Mouse (Mus musculus) spleen, embryonic (tissue): ENCODE results near the gene 1190002N15Rik.

Experiments used
- CTCF ChIA-PET: fragments of 350-600 bp; sonication (Branson Sonifier 250); formaldehyde crosslinking; loops from one replicate; lab custom pipeline; 2022; lab: Charles Lee

The 1190002N15Rik gene

DNA sequence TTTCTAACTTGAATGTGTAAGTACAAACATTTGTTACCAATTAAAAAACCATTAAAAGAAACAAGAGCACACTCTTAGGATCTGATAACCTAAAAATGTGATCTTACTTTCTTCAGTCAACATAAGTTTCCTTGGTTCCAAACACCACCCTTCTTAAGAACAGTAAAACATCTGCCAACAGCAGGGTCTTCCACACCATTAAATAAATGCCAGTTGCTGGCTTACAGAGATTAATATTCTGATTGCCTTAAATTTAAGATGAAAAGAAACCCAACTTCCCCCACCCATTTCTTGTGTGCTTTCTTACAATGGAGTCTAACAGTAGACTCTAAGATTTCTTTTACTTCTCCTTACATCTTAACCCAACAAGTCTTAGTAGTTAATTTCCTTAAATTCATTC lies 7.9 kb downstream of the 1190002N15Rik start:
- CTCF ChIA-PET, result no interaction called here

DNA sequence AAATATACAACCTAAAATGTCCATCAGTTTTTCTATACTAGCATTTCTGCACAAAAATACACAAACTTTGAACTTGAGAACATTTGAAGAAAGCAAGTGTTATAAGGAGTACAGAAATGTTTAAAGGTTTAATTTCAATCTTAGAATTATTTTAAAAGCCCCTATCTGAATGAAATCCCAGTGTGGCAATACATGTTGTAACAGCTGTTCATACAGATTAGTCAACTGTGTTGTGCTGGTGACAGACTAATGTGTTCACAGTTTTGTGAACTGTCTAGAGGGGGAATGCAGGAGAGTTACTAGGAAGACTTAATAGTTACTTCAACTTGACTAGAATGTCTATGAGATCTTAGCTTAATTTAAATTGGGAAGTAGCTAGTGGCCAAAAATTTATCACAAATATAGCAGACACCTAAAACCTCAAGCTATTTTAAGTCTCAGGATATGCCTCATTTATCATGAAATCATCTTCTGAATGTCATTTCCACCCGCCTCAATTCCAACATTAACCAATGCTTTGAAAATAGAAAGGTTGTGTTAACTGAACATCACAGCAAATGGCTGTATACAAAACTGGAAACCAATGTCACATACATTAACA lies 8.6 kb downstream of the 1190002N15Rik start:
- CTCF ChIA-PET, result no interaction called here

DNA sequence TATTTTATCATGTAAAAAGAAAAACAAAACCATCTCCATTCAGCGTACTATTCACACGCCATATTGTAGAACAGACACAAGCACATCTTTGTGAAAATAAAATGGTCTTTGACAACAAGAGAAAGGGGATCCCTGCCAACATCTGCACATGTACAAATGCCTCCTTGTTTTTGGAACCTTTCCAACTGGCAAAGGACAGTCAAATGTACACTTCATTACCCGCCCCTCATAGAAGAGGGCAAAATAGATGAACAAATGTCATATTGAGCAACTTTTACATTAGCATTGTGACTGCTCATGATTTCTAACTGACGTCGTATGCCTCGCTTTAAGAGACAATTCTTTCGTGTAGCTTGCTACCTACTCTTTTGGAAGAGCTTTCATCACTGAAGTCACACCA lies 11.4 kb downstream of the 1190002N15Rik start:
- CTCF ChIA-PET, result no interaction called here

DNA sequence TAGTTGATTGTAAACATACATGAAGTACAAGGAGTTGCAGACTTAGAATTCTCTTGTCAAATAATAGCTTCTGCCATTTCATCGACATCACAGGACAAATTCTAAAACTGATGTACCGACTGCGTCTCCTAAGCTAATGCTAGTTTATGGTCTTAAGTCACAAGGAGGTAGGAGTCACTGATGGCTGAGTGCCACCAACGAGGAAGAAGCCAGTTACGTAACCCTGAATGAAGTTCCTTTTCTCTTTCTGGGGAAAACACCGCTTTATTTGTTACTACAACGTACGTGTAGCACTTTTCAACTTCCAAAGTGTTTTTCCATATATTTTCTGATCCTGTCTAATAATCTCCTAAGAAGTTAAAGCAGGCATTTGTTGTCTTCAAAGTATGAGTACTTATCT lies 25.6 kb downstream of the 1190002N15Rik start:
- CTCF ChIA-PET, result no interaction called here

DNA sequence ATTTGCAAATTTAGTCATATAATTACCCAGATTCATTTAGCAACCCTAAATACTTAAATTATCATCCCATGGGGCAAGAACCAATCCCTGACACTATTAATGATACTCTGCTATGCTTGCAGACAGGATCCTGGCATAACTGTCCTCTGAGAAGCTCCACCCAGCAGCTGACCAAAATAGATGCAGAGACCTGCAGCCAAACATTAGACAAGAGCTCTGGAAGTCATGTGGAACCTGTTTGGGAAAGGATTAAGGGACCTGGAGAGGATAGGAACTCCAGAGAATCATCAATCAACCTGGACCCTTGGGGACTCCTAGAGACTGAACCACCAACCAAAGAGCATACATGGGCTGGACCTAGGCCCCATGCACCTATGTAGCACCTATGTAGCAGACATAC lies 26.7 kb downstream of the 1190002N15Rik start:
- CTCF ChIA-PET, result no interaction called here

DNA sequence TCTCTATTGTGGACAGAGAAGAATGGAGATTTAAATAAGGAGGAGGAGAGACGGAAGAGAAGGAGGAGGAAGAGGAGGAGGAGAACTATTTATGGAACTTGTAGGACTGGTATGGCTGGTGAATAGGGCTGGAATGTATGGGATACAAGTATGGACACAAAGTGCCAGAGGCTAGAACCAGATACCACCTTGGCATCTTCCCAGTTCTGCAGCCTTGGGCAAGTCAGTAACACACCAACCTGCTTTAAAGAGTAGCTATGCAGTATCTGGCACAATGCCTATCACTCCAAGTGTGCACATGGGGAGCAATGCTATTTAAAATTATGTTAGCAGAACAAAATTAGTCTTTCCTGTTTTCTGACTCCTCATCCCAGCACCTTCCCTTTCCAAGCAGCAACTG lies 30.9 kb downstream of the 1190002N15Rik start:
- CTCF ChIA-PET, result no interaction called here

DNA sequence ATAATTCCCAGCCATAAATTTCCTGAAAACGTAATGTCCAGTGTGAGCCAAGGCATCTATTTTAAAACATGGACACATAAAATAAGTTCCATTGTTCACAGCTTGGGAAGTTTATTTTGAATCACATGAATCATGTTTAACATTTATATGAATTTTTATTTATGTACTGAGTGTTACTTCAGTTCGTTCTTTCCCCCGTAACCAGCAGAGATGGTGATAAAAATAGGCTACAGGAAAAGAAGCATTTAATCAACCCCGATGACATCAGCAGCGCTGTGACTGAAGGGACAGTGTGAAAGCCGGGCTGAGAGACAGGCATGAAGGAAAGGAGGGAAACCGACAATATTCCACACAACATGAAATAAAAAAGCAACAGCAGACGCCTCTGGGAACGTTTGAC lies 46.4 kb downstream of the 1190002N15Rik start:
- CTCF ChIA-PET, result no interaction called here

DNA sequence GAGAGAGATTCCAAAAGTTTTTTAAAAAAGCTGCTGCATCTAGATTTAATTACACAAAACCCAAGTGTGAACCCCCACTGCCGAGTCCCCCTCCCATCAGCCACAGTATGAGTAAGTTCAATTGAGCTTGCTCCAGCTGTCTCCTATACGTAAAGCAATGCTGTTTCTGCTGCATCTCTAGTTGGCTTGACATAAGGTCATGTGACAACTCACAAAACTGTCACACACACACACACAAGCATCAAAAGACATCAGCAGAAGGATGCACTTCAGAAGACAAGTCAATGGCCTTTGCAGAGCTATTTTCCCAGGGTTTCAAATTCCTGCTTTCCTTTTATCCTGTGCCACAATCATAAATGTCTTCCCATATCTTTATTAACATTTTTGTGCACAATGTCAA lies 49.9 kb downstream of the 1190002N15Rik start:
- CTCF ChIA-PET, result no interaction called here

DNA sequence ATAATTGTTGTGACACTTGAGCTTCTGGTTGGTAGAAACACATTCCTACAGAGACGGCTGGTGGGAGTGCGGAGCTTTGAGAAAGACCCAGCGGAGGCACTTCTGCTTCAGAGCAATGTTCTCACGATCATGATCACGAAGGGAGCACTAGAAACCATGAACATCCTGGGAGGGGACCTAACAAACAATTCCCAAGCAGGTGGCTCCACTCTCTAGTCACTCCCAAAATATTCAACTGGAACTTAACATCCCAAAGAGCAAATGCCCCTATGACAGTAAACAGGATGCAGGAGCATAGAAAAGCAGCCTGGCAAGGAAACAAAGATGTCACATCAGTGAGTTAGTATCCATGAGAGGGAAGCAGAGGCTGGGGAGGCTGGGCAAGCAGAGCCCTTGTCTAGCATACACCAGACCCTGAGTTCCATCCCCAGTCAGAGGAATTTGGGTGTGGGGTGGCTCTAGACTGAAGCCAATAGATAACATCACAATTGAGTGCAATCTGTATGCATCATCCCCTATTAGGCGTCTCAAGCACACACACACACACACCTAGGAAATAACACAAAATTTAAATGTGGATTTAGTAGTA lies 54.5 kb downstream of the 1190002N15Rik start:
- CTCF ChIA-PET, result no interaction called here

DNA sequence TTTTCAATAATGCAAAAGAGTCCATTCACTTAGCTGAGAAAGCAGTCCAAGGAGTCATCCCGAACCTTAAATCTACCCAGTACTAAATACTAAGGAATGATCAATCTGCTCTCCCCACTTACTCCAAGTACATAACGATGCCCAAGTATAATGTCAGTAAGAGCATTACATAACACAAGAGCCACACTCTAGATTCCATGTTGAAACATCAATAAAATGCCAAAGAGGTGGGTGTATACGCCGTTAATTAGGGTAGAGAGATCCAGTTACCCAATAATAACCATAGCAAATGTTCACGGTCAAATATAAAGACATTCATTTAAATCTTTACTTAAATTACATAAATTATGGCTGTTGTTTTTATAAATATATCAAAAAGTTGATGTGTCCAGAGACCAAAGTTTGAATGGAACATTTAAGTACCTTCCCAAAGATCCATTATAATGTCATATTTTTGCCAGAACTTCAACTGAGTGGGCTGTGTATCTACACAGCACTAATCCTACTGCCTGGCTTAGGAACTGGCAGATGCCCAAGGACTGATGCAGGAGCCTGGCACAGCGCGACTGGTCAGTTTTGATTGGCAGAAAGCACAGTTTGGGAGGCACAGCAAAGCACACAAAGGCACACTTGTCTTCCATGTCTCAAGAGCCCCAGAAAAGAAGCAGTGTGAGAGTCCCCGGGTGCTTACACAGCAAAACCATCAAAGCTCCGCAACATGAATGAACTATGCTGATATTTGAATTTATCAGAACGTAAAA lies 55.5 kb downstream of the 1190002N15Rik start:
- CTCF ChIA-PET, result interaction anchor here (0.7 kb wide), 1 partner anchor 370 kb away, joined by 4 read pairs; no protein-coding TSS in a partner anchor

DNA sequence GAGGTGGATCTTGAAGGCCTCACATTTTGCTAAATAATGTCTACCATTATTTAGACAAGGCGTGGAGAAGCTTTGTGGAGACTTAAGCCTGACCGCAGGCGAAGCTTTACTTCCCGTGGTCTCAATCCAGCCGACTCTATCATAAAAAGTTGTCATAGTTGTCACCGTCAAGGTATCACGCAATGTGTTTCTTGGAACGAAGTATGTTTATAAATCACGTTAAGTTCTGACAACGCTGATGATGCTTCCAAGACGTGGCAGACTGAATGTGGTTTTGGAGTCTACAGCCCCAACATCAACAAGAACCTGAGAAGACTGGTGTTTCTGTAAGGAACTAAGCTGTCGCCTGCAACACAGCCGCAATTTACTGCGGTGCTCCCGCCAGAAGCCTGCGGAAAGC lies 56.8 kb downstream of the 1190002N15Rik start:
- CTCF ChIA-PET, result no interaction called here

DNA sequence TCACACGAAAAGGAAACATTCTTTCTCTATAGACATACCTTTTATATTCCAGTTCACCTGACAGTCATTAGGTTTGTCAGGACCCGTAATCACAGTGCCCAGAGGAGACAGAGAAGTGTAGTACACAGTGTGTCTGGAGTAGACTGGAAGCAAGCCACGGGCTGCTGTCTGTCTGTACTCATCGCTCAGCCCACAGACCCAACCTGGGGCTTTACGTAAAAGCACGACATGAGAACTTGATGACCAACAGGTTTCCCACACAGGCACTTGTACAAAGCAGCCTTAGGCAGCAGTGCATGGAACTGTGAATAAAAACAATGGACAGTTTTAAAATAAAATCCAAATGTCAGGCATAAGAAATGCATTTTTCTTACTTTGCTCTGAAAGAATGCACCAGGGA lies 58.5 kb downstream of the 1190002N15Rik start:
- CTCF ChIA-PET, result no interaction called here

DNA sequence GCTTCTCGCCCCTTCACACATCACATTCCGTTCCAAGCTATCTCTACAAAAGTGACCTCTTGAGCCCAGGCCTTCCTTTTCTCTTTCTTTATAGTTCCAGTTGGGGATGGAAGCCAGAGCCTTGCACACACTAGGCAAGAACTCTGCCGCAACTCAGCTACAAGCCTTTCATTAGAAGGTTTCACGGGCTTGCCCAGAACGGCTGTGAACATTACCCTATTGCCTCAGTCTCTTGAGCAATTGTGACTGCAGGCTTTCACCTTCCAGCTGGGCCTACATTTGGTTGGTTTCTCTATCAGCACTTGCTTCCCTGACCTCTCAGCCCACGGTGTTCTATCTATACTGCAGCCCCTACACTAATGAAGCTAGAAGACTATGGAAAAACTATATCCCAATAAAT lies 58.9 kb downstream of the 1190002N15Rik start:
- CTCF ChIA-PET, result no interaction called here

DNA sequence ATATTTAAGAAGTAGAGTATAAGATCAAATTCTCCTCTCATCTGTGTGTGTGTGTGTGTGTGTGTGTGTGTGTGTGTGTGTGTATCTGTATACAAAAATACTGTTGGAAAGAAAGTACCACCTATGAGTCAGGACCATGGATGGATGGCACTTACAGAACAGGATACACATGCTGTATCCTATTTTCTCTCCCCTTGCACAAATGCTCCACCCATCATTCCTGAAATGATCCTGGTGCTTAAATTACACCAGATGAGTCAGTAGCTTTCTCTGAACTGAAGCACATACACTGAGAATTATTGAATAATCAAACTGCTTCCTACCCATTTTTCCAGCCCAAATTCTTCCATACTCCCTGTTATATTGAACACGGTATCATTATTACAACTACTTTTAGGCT lies 61.9 kb downstream of the 1190002N15Rik start:
- CTCF ChIA-PET, result no interaction called here

DNA sequence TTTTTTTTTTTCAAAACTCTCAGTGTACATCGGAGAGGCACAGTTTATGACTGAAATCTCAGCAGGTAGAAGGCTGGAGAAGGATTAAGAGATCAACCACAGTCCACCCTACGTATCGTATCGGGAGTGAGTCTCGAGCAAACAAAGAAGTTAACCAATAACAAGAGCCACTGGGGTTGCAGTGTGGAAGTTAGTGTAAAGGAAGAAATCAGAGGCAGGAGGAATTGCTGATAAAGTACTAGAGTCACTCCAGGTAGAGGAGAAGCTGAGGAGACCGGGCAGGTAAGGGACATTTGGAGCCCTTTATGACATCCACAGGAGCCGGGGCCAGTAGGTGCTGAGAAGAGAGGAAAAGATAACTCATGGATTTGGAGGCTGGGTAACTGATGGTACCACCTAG lies 64.0 kb downstream of the 1190002N15Rik start:
- CTCF ChIA-PET, result no interaction called here

DNA sequence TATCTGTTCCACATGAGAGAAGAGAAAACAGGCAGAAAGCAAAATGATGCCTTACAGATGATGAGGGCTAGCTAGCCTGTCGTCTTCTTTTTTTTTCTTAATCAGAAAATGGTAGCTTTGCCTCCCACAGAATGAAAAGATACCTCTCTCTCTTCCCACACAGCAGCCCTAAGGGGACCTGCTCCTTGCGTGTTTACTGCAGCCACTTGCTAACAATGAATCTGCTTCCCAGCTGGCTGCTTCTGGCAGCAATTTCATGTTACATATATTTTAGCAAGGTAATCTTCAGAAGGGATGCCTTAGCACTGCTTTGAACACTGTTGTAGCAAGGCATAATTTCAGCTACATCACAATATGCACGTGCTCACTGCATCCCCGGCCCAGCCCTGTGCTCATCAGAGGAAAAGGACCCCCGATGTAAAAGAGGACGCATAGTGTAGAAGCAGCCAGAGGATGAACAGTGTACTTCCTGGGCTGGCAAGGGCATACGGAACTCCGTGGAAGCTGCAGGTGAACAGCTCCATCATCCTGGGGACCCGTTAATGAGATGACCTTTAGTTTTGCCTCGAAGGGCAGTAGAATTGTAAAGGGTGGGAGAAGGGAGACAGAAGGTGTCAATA lies 64.8 kb downstream of the 1190002N15Rik start:
- CTCF ChIA-PET, result no interaction called here

DNA sequence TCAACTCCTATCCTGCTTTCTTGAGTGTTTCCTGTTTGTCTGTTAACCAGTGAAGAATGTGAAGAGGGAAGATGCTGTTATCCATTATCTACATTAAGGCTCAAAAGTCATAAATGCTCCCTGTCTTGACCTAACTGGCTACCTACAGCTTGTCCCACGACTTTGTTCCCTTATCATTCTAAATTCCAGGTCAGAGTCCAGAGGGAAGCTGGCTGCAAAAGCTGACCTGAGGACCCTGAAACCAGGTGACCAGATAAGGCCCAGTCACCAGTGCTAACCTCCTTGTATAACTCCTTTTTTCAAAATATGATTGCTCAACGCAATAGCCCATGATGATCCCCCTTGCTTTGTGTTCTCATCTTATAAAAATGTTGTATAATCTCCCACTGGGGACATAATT lies 66.4 kb downstream of the 1190002N15Rik start:
- CTCF ChIA-PET, result no interaction called here
